Mouse (Mus musculus) embryonic facial prominence, embryonic 11.5 days (tissue): ENCODE measurements around the gene Fbxl7. TPM values are rescaled to one million over a fixed set of nuclear protein-coding genes. Genes with fewer than 3 reads are reported as not detected.

Source experiments
- ATAC-seq: fragments of 200-750 bp; cut with Nextera tagmentation; replicated peaks from 2 replicates; pipeline ENCODE4 v1.8.0; 2017; ENCODE audit warnings: low read depth; ENCODE audit not compliant: insufficient number of reproducible peaks, low FRiP score, low TSS enrichment
- DNase-seq: peaks from one replicate; pipeline ENCODE4 v3.0.0-alpha.2; 2015; ENCODE audit warnings: low spot score
- H3K27ac ChIP-seq: fragments of 300-500 bp; sonication (generic); replicated peaks from 2 replicates; pipeline ENCODE4 v1.5.1; 2014; ENCODE audit warnings: mild to moderate bottlenecking, low read depth, low read length, control low read depth
- H3K27me3 ChIP-seq: fragments of 300-500 bp; sonication (generic); 2 replicates; pipeline ENCODE4 v1.6.1; 2014; ENCODE audit warnings: mild to moderate bottlenecking, low read length, moderate library complexity, mixed read lengths; ENCODE audit not compliant: control insufficient read depth, insufficient read depth
- H3K36me3 ChIP-seq: fragments of 300-500 bp; sonication (generic); replicated peaks from 2 replicates; pipeline ENCODE4 v1.6.1; 2014; ENCODE audit warnings: low read depth, mild to moderate bottlenecking, low read length, moderate library complexity, mixed read lengths; ENCODE audit not compliant: control insufficient read depth, insufficient read depth
- H3K4me1 ChIP-seq: fragments of 300-500 bp; sonication (generic); 2 replicates; pipeline ENCODE4 v1.6.1; 2014; ENCODE audit warnings: low read length, mixed read lengths; ENCODE audit not compliant: control insufficient read depth, insufficient read depth
- H3K4me2 ChIP-seq: fragments of 300-500 bp; sonication (generic); 2 replicates; pipeline ENCODE4 v1.6.1; 2014; ENCODE audit warnings: low read depth, mild to moderate bottlenecking, control low read depth, low read length, moderate library complexity
- H3K4me3 ChIP-seq: fragments of 300-500 bp; sonication (generic); 2 replicates; pipeline ENCODE4 v1.5.1; 2014; ENCODE audit warnings: low read depth, low read length, control low read depth
- H3K9ac ChIP-seq: fragments of 300-500 bp; sonication (generic); replicated peaks from 2 replicates; pipeline ENCODE4 v1.6.1; 2014; ENCODE audit warnings: mild to moderate bottlenecking, control low read depth, low read length
- H3K9me3 ChIP-seq: fragments of 300-500 bp; sonication (generic); replicated peaks from 2 replicates; pipeline ENCODE4 v1.6.1; 2016; ENCODE audit warnings: mild to moderate bottlenecking, low read length, inconsistent platforms, mixed read lengths; ENCODE audit not compliant: control insufficient read depth
- WGBS: fragments of 180-500 bp; shearing (Covaris S2); extraction: QIAGEN DNeasy Blood & Tissue Kit; methylation state at CpG from one replicate; pipeline ENCODE4 v1.1.7; 2014; 5-methylcytosine and 5-hydroxymethylcytosine counted together
- polyA plus RNA-seq: library from polyadenylated mRNA; unstranded; fragments of >200 nt; fragmentation: Nextera tagmentation; extraction: Ambion mirVana; gene quantifications from 2 replicates; pipeline ENCODE4 v1.2.1, GENCODE M21; 2014

Gene Fbxl7
- polyA plus RNA-seq, 1 experiment from 2014 or later: 16.0 TPM

DNA sequence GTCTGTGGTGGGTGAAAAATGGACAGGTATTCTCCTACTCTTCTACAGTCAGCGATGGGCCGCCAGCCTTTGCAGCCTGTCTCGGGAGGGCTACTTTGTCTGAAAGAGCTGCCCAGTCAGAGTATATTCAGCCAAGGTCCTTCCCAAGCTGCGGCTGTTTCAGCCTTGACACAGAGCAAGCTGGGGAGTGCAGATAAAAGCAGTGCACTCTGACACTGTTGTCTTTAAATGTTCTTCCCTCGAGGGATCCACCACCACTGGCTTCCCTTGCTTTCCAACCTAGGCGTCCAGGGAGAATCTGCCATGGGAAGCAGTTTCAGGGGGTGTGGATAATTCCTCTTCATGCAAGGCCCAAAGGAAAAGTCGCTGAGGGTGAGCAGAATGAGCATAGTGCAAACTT lies 177.4 kb downstream of the Fbxl7 start:
- H3K27me3 ChIP-seq: no peaks in the 10 kb centered on the region
- H3K9ac ChIP-seq: no peak overlapping the region
- 47% methylated on average over 7 of the region's 7 CpGs for WGBS
- no peaks in the 10 kb centered on the region for H3K9me3 ChIP-seq
- H3K4me3 ChIP-seq: no peak overlapping the region
- H3K4me2 ChIP-seq: no peak overlapping the region
- DNase-seq (no peak), ATAC-seq (no peak)
- H3K36me3 ChIP-seq: no peaks in the 10 kb centered on the region
- H3K27ac ChIP-seq: no peak overlapping the region
- no peaks in the 10 kb centered on the region for H3K4me1 ChIP-seq

DNA sequence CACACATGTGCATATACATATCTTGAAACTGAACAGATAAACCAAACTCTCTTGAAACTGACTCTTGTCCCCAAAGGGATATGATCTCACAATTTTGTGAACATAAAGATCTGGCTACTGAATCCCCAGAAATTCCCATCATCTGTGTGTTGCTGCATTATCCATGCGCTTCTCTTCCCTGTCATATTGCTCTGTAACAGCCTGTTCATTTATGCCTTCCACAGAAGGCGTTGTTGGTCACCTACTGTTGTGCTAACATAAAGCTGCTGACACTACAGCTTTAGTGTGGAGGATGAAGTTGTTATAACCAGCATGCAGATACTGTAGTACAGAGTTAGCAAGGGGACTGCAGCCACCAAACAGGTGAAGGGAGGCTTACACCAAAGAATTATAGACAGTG lies 179.2 kb downstream of the Fbxl7 start:
- ATAC-seq: no peak
- Histone ChIP-seq H3K4me1 (no peaks in the 10 kb centered on the region), H3K9ac (no peak overlapping the region), H3K36me3 (no peaks in the 10 kb centered on the region), H3K4me2 (no peak overlapping the region), H3K27me3 (no peaks in the 10 kb centered on the region), H3K4me3 (no peak overlapping the region), H3K27ac (no peak overlapping the region), H3K9me3 (no peaks in the 10 kb centered on the region)
- DNase-seq: no peak
- WGBS: 89% methylated on average over 2 of the region's 2 CpGs

DNA sequence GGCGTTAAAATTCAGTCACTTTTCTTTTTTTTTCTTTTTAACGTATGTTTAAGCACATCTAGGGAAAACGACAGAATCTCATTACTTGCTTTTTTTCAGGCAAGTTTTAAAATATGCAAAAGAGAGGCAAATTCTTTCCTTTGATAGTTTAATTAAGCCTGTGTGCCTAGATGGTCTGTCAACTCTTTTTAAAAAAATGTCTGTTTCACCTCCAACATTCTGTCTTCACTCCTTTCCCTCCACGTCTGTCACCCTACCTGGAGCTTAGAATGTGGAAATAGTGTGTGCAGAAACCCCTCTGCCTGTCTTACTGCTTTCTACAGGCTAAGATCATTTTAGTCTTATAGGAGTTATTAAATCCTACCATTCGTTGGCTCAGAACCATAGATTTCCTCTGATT lies 179.7 kb downstream of the Fbxl7 start:
- Histone ChIP-seq H3K36me3 (no peaks in the 10 kb centered on the region), H3K4me1 (no peaks in the 10 kb centered on the region), H3K4me3 (no peak overlapping the region), H3K4me2 (no peak overlapping the region), H3K9me3 (no peaks in the 10 kb centered on the region), H3K27me3 (no peaks in the 10 kb centered on the region), H3K9ac (no peak overlapping the region), H3K27ac (no peak overlapping the region)
- 84% methylated on average over 5 of the region's 5 CpGs for WGBS
- no peak for DNase-seq
- no peak for ATAC-seq

DNA sequence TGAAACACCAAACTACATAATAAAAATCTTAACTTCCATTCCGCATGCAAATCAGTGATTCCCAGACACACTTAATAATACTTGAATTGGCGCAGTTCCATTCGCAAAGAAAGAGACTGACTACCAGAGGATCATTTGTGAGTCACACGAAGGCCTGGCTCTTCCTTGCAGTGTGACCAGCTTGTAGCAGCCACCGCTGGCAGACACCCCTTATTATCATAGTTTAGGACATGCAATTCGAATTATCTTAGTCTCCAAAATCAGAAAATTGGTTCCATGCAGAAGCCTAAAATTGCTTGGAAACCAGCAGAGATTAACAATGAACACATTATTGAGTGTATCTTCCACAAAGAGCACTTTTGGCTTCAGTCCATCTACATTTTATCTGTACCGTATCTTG lies 183.1 kb downstream of the Fbxl7 start:
- no peak for ATAC-seq
- H3K4me2 ChIP-seq: no peak overlapping the region
- WGBS: 57% methylated on average over 7 of the region's 7 CpGs
- no peak overlapping the region for H3K9ac ChIP-seq
- no peaks in the 10 kb centered on the region for H3K27me3 ChIP-seq
- H3K4me1 ChIP-seq: no peaks in the 10 kb centered on the region
- H3K36me3 ChIP-seq: no peaks in the 10 kb centered on the region
- H3K4me3 ChIP-seq: no peak overlapping the region
- DNase-seq: no peak
- no peak overlapping the region for H3K27ac ChIP-seq
- H3K9me3 ChIP-seq: no peaks in the 10 kb centered on the region

DNA sequence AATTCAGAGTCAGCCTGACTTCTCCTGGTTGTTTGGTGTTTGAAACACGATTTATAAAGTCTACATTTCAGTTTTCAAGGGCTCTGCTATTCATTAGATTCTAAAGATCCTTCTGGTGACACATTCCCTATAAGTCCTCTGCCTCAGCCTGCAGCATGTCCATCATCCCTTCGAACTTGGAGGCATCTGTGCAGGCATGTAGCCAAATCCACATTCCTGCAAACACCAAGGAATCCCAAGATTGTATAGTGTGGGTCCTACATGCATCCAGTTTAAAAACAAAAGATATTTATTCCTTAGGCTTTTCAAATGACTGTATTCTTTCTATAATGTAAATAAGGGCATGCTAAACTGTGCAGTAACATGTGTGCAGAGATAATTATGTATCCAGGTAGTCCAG lies 190.4 kb downstream of the Fbxl7 start:
- Histone ChIP-seq H3K36me3 (no peaks in the 10 kb centered on the region), H3K27me3 (no peaks in the 10 kb centered on the region), H3K27ac (no peak overlapping the region), H3K4me2 (no peak overlapping the region), H3K9ac (no peak overlapping the region), H3K9me3 (no peaks in the 10 kb centered on the region), H3K4me1 (no peaks in the 10 kb centered on the region), H3K4me3 (no peak overlapping the region)
- ATAC-seq (no peak), DNase-seq (no peak)
- 74% methylated on average over 2 of the region's 2 CpGs for WGBS

DNA sequence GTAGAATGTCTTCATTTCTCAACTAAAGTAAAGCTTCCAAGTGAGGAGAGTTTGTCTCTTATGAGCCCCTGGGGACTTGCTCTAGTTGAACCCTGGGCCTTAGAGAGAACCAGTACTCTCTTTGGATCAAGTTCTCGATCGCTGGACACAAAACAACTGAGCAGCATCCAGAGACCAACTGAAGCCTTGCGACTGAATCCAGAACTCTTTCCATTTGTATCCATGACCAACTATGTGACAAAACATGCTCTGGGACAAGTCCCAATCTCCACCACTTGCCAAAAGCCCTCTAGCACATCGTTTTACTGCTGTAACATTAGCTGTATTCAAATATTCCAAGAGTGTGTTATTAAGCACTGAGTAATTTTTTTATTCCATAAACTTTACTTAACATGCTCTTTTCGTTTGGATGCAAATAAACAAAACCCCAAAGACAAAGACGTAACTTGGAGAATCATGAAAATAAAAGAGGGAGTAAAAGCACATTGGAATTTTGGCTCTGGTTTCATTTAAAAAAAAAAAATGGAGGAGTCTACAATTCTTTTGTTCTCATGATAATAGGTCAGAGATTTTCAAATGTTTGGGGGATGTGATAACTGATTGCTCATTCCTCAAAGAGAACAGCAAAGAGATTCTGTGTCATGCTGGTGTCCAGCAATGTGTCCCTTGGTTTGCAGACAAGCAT lies 192.1 kb downstream of the Fbxl7 start:
- H3K4me3 ChIP-seq: no peak overlapping the region
- no peak overlapping the region for H3K9ac ChIP-seq
- no peak overlapping the region for H3K4me2 ChIP-seq
- 91% methylated on average over 6 of the region's 6 CpGs for whole genome bisulfite sequencing
- no peaks in the 10 kb centered on the region for H3K27me3 ChIP-seq
- H3K27ac ChIP-seq: no peak overlapping the region
- H3K4me1 ChIP-seq: no peaks in the 10 kb centered on the region
- DNase-seq: no peak
- H3K36me3 ChIP-seq: no peaks in the 10 kb centered on the region
- no peak for ATAC-seq
- no peaks in the 10 kb centered on the region for H3K9me3 ChIP-seq

DNA sequence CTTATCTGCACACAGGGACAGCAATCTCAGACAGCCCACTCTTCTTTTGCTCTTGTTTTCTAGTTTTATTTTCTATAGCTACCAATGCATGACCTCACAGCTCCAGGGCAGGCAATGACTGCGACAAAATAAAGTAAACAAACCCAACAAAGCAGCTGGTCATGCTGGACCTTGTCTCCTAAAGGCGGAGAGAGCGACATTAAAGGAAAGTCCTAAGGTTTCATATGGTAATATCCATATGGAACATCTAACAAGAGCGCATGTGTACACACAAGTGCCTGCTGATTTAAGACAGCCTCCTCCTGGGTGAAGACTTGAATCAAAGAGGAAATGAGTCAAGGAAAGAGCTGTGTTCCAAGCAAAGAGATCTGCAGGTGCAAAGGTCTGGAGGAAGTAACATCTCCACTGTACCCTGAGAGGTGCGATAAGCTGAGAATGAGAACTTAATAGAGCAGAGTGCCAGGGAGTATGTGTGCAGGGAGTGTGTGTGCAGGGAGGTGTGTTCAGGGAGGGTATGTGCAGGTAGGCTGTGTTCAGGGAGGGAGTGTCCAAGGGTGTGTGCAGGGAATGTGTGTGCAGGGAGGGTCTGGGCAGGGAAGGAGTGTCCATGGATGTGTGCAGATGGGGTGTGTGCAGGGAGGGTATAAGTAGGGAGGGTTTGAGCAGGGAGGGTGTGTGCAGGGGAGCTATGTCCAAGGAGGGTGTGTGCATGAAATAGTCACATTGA lies 193.3 kb downstream of the Fbxl7 start:
- H3K36me3 ChIP-seq: no peaks in the 10 kb centered on the region
- H3K27ac ChIP-seq: no peak overlapping the region
- H3K4me2 ChIP-seq: no peak overlapping the region
- 73% methylated on average over 5 of the region's 5 CpGs for WGBS
- H3K27me3 ChIP-seq: no peaks in the 10 kb centered on the region
- no peak overlapping the region for H3K9ac ChIP-seq
- H3K4me3 ChIP-seq: no peak overlapping the region
- no peak for ATAC-seq
- H3K9me3 ChIP-seq: no peaks in the 10 kb centered on the region
- no peaks in the 10 kb centered on the region for H3K4me1 ChIP-seq
- no peak for DNase-seq

DNA sequence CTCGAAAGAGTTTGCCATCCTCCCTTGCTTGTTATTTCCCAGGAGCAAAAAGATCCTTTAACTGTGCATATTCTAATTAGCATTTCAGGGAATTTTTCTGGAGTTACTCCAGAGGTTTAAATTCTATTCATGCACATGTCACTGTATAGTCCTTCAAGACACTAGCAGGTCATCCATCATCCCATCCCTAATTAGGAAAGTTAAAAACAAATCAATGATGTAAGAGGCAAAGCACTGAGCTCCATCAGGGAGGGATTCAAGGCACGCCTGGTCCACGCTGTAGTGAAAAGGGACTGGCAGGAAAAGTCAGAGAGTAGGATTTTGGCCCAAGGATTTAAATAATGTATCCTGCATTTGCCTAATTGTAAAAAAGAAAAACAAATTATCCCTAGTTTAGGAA lies 202.3 kb downstream of the Fbxl7 start:
- Histone ChIP-seq H3K4me1 (no peaks in the 10 kb centered on the region), H3K36me3 (no peaks in the 10 kb centered on the region), H3K27ac (no peak overlapping the region), H3K4me2 (no peak overlapping the region), H3K9ac (no peak overlapping the region), H3K27me3 (no peaks in the 10 kb centered on the region), H3K4me3 (no peak overlapping the region), H3K9me3 (no peaks in the 10 kb centered on the region)
- 86% methylated on average over 3 of the region's 3 CpGs for WGBS
- no peak for DNase-seq
- ATAC-seq: no peak
